Mouse (Mus musculus) cerebellum, adult 11-12 months (tissue): Measurements from ENCODE around the gene Gm20388.

ENCODE experiments used
- DNase-seq: peaks from one replicate; pipeline ENCODE4 v3.0.0; 2022

Gm20388 gene

GRCm38 (mm10) chr8:121763700-121764013, 1853.0 kb downstream of the Gm20388 start:
- no peak for DNase-seq

GRCm38 (mm10) chr8:121765594-121766138, 1855.0 kb downstream of the Gm20388 start:
- no peak for DNase-seq

- no peak for DNase-seq
These were observed 1858.5 kb downstream of the Gm20388 start for GRCm38 (mm10) chr8:121769095-121769494.

GRCm38 (mm10) chr8:121769621-121770020, 1859.0 kb downstream of the Gm20388 start:
- DNase-seq: peak; percentile 82

GRCm38 (mm10) chr8:121770845-121771752, 1860.5 kb downstream of the Gm20388 start:
- no peak for DNase-seq

GRCm38 (mm10) chr8:121773876-121774275, 1863.2 kb downstream of the Gm20388 start:
- no peak for DNase-seq

- peak; percentile 69 for DNase-seq
These were observed 1871.9 kb downstream of the Gm20388 start for GRCm38 (mm10) chr8:121782493-121782892.

- no peak for DNase-seq
These were observed 1875.9 kb downstream of the Gm20388 start for GRCm38 (mm10) chr8:121786542-121786941.

GRCm38 (mm10) chr8:121788786-121789185, 1878.1 kb downstream of the Gm20388 start:
- DNase-seq: no peak

- no peak for DNase-seq
These were observed 1881.5 kb downstream of the Gm20388 start for GRCm38 (mm10) chr8:121792159-121792558.

- no peak for DNase-seq
These were observed 1882.0 kb downstream of the Gm20388 start for GRCm38 (mm10) chr8:121792627-121793026.

GRCm38 (mm10) chr8:121794151-121794550, 1883.5 kb downstream of the Gm20388 start:
- no peak for DNase-seq

- no peak for DNase-seq
These were observed 1884.8 kb downstream of the Gm20388 start for GRCm38 (mm10) chr8:121795461-121795860.

- DNase-seq: no peak
These were observed 1885.8 kb downstream of the Gm20388 start for GRCm38 (mm10) chr8:121796406-121796805.

- no peak for DNase-seq
These were observed 1887.8 kb downstream of the Gm20388 start for GRCm38 (mm10) chr8:121798401-121798800.

- DNase-seq: no peak
These were observed 1894.2 kb downstream of the Gm20388 start for GRCm38 (mm10) chr8:121804829-121805228.

- no peak for DNase-seq
These were observed 1895.5 kb downstream of the Gm20388 start for GRCm38 (mm10) chr8:121806126-121806525.

- no peak for DNase-seq
These were observed 1897.4 kb downstream of the Gm20388 start for GRCm38 (mm10) chr8:121808032-121808431.

GRCm38 (mm10) chr8:121809524-121810155, 1899.0 kb downstream of the Gm20388 start:
- no peak for DNase-seq

GRCm38 (mm10) chr8:121811502-121811901, 1900.9 kb downstream of the Gm20388 start:
- DNase-seq: no peak

GRCm38 (mm10) chr8:121811931-121812570, 1901.4 kb downstream of the Gm20388 start:
- DNase-seq: no peak

- DNase-seq: peak; percentile 3
These were observed 1907.6 kb downstream of the Gm20388 start for GRCm38 (mm10) chr8:121818226-121818625.

GRCm38 (mm10) chr8:121820840-121821239, 1910.2 kb downstream of the Gm20388 start:
- peak; percentile 2 for DNase-seq
